Mouse (Mus musculus) megakaryocyte, embryonic 14.5 days (primary cell): ENCODE results near the gene Ppcdc. TPM values are rescaled to one million over a fixed set of nuclear protein-coding genes. Genes with fewer than 3 reads are reported as not detected.
A peak's percentile ranks its signal among the peaks of the same experiment; 100 is the strongest.

ENCODE experiments used
- H3K27me3 ChIP-seq: replicated peaks from 2 replicates; pipeline ENCODE3; 2012; ENCODE audit warnings: inconsistent platforms
- H3K36me3 ChIP-seq: replicated peaks from 2 replicates; pipeline ENCODE3; 2012; ENCODE audit warnings: low read length, inconsistent platforms, mixed read lengths
- H3K4me1 ChIP-seq: 2 replicates; pipeline ENCODE4 v1.6.1; 2012; ENCODE audit warnings: inconsistent platforms
- H3K4me3 ChIP-seq: replicated peaks from 2 replicates; pipeline ENCODE3; 2012; ENCODE audit warnings: moderate library complexity, mild to moderate bottlenecking, inconsistent platforms
- H3K9me3 ChIP-seq: 2 replicates; pipeline ENCODE4 v1.6.1; 2012; ENCODE audit warnings: inconsistent platforms
- FLI1 ChIP-seq: IDR thresholded peaks from 2 replicates; pipeline ENCODE4 v1.6.1; 2012; ENCODE audit warnings: low read length, inconsistent platforms, mixed read lengths
- GATA1 ChIP-seq: IDR thresholded peaks from 3 replicates; pipeline ENCODE4 v1.6.1; 2012; ENCODE audit warnings: mixed read lengths, low read length, inconsistent platforms, borderline replicate concordance
- polyA plus RNA-seq: library from polyadenylated mRNA; stranded (reverse); fragments of >175 nt; gene quantifications from 2 replicates; pipeline ENCODE4 v1.2.3, GENCODE M21; 2012; ENCODE audit warnings: low replicate concordance; ENCODE audit not compliant: insufficient read depth

Ppcdc gene
- polyA plus RNA-seq, 1 experiment = 20.9 TPM

GRCm38 (mm10) chr9:57360999-57361398 is 78.9 kb downstream of the Ppcdc start:
- TF ChIP-seq FLI1 (no peak), GATA1 (no peak)
- peaks cover 17% of the 10 kb centered on the region for H3K9me3 ChIP-seq

GRCm38 (mm10) chr9:57354377-57355183 is 85.3 kb downstream of the Ppcdc start:
- H3K9me3 ChIP-seq = peaks cover 37% of the 10 kb centered on the region
- no peak overlapping the region for H3K4me3 ChIP-seq
- H3K27me3 ChIP-seq = peaks cover 18% of the 10 kb centered on the region
- peaks cover 7% of the 10 kb centered on the region for H3K36me3 ChIP-seq
- TF ChIP-seq FLI1 = no peak
- TF ChIP-seq GATA1 = no peak
- H3K4me1 ChIP-seq = peaks cover 20% of the 10 kb centered on the region

More at GRCm38 (mm10) chr9:57360999-57361398, 78.9 kb downstream of the Ppcdc start:
- Histone ChIP-seq H3K27me3 (peaks cover 22% of the 10 kb centered on the region), H3K36me3 (peaks cover 6% of the 10 kb centered on the region), H3K4me1 (peaks cover 21% of the 10 kb centered on the region), H3K4me3 (no peak overlapping the region)

DNA sequence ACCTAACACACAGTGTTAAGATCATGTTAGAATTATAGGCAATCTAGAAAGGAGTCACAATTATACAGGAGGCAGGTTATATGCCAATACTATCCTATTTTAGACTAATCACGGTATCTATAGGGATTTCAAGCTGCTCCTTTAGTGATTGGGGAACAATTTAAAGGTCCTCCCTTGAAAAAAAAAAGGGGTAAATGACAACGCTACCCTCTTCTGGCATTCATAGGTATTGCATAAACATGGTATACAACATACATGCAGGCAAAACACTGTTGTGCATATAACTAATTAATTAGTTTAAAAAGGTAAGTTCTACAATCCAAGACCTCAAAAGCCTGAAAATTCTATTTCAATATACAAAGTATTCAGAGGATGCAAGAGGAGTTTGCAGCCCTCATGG is 88.6 kb downstream of the Ppcdc start:
- peaks cover 35% of the 10 kb centered on the region for H3K9me3 ChIP-seq
- peaks cover 8% of the 10 kb centered on the region for H3K36me3 ChIP-seq
- H3K4me1 ChIP-seq = peaks cover 16% of the 10 kb centered on the region
- no peak for TF ChIP-seq FLI1
- no peak for TF ChIP-seq GATA1
- H3K27me3 ChIP-seq = peaks cover 5% of the 10 kb centered on the region
- H3K4me3 ChIP-seq = no peak overlapping the region

GRCm38 (mm10) chr9:57345902-57346301 is 94.0 kb downstream of the Ppcdc start:
- Histone ChIP-seq H3K36me3 (peaks cover 3% of the 10 kb centered on the region), H3K4me1 (peaks cover 34% of the 10 kb centered on the region), H3K4me3 (no peak overlapping the region), H3K27me3 (peaks cover 5% of the 10 kb centered on the region), H3K9me3 (peaks cover 5% of the 10 kb centered on the region; the same call in 1 of the 2 replicates)
- no peak for TF ChIP-seq FLI1
- no peak for TF ChIP-seq GATA1

- Histone ChIP-seq H3K9me3 (peaks cover 5% of the 10 kb centered on the region), H3K4me3 (no peak overlapping the region), H3K27me3 (peaks cover 12% of the 10 kb centered on the region), H3K36me3 (no peaks in the 10 kb centered on the region), H3K4me1 (peaks cover 51% of the 10 kb centered on the region)
- TF ChIP-seq FLI1 (no peak), GATA1 (no peak)
Observed at GRCm38 (mm10) chr9:57343752-57344151, 96.2 kb downstream of the Ppcdc start.

GRCm38 (mm10) chr9:57342906-57343474 is 96.9 kb downstream of the Ppcdc start:
- Histone ChIP-seq H3K4me3 (peak overlapping the region; percentile 66), H3K36me3 (no peaks in the 10 kb centered on the region), H3K9me3 (peaks cover 12% of the 10 kb centered on the region), H3K4me1 (peaks cover 55% of the 10 kb centered on the region), H3K27me3 (peaks cover 17% of the 10 kb centered on the region)
- TF ChIP-seq GATA1 = no peak
- TF ChIP-seq FLI1 = no peak

DNA sequence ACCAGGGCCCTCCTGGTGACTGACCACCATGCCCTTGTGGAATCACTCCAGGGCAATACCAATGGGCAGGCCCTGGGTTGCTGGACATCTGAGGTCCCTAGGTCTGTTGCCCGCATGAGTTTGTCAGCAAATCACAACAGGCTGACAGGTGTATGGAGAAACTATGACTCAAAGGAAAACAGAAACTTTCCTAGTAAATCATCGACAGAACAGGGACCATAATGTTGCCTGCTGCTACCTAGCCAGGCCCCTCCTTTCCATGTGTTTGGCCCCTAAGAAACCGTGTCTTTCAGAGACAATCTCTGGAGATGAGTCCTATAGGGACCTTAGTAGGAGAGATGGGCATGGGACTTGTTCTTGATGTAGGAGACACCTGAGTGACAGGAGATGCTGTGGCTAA is 97.7 kb downstream of the Ppcdc start:
- TF ChIP-seq GATA1 = no peak
- TF ChIP-seq FLI1 = no peak
- H3K4me1 ChIP-seq = peaks cover 55% of the 10 kb centered on the region
- peaks cover 20% of the 10 kb centered on the region for H3K9me3 ChIP-seq
- H3K36me3 ChIP-seq = peaks cover 7% of the 10 kb centered on the region
- peaks cover 21% of the 10 kb centered on the region for H3K27me3 ChIP-seq
- no peak overlapping the region for H3K4me3 ChIP-seq

GRCm38 (mm10) chr9:57340361-57340760 is 99.6 kb downstream of the Ppcdc start:
- TF ChIP-seq FLI1 (no peak), GATA1 (no peak)
- Histone ChIP-seq H3K9me3 (peaks cover 38% of the 10 kb centered on the region), H3K27me3 (peaks cover 27% of the 10 kb centered on the region), H3K4me3 (no peak overlapping the region), H3K36me3 (peaks cover 11% of the 10 kb centered on the region), H3K4me1 (peaks cover 46% of the 10 kb centered on the region)

DNA sequence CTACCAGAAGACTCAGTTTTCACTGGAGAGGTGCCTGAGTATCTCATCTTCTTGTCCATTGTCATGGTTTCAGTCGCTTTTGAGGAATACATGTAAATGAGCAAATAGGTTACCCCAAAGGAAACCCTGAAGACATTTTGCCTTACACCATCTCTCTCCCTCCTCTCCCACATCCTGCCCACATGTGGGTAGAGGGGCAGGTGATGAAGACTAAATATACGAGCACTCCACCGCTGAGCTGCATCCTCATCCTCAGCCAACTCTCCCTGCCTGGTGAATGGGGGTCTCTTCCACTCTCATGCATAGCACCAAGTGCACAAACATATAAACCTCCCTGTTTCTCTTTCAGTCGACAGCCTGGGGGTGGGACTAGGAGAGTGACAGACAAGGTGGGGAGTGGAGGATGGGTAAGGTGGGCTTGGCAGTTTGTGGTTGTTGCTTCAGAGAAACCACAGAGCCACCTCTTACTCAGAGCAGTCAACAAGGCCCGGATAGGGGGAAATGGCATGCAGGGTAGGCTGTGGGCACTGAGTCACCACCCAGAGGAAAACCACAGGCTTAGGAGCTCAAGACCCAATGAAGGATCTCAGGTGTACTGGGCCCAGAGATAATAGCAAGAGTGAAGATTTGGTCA is 100.2 kb downstream of the Ppcdc start:
- TF ChIP-seq FLI1 = no peak
- TF ChIP-seq GATA1 = no peak
- peaks cover 43% of the 10 kb centered on the region for H3K4me1 ChIP-seq
- peak overlapping the region; percentile 78 for H3K4me3 ChIP-seq
- peaks cover 27% of the 10 kb centered on the region for H3K27me3 ChIP-seq
- peaks cover 44% of the 10 kb centered on the region for H3K9me3 ChIP-seq
- peaks cover 11% of the 10 kb centered on the region for H3K36me3 ChIP-seq

DNA sequence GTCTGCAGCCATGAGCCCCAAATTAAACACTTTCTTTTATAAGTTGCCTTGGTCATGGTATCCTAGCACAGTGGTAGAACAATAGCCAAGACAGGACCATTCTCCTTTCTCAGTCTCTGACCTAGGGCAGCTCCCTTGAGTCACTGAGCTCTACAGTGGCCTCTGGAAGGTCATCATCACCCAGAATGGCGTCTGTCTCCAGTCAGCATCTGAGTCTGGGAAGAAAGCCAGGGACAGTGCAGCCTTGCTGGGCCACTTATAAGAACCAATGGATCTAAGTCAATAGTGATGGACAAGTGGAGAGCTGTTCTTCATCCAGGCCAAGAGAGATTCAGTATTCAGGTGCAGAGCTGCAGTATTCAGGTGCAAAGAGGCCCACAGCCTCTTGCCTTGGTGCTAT is 101.2 kb downstream of the Ppcdc start:
- peaks cover 39% of the 10 kb centered on the region for H3K4me1 ChIP-seq
- H3K27me3 ChIP-seq = peaks cover 27% of the 10 kb centered on the region
- TF ChIP-seq GATA1 (no peak), FLI1 (no peak)
- H3K4me3 ChIP-seq = no peak overlapping the region
- H3K9me3 ChIP-seq = peaks cover 44% of the 10 kb centered on the region
- H3K36me3 ChIP-seq = peaks cover 11% of the 10 kb centered on the region

Other genes with a start within 250 kb of the Ppcdc start
- gene Trcg1, start 203.6 kb downstream of the Ppcdc start, polyA plus RNA-seq = not detected in 2 replicates
- gene 1700017B05Rik, start 177.5 kb downstream of the Ppcdc start, polyA plus RNA-seq = 78.6 and 106 TPM in 2 replicates
- 14.1 and 30.9 TPM in 2 replicates for gene Scamp5, start 27.9 kb upstream of the Ppcdc start, polyA plus RNA-seq
- 0.07 TPM in 1 of 2 replicates, not detected in the other for gene Rpp25, start 63.9 kb upstream of the Ppcdc start, polyA plus RNA-seq
- gene Cox5a, start 81.2 kb upstream of the Ppcdc start, polyA plus RNA-seq = 240 and 738 TPM in 2 replicates
- 4.9 TPM in 2 replicates for gene Fam219b, start 97.4 kb upstream of the Ppcdc start, polyA plus RNA-seq
- gene Mpi, start 112.6 kb upstream of the Ppcdc start, polyA plus RNA-seq = 1.6 and 4.5 TPM in 2 replicates
- 49.4 and 55.8 TPM in 2 replicates for gene Scamp2, start 120.8 kb upstream of the Ppcdc start, polyA plus RNA-seq
- 3.3 and 4.7 TPM in 2 replicates for gene Ulk3, start 149.3 kb upstream of the Ppcdc start, polyA plus RNA-seq
- gene Cplx3, start 166.2 kb upstream of the Ppcdc start, polyA plus RNA-seq = 1.1 TPM in 1 of 2 replicates, not detected in the other
- gene Lman1l, start 180.7 kb upstream of the Ppcdc start, polyA plus RNA-seq = not detected in 2 replicates
- gene Csk, start 213.5 kb upstream of the Ppcdc start, polyA plus RNA-seq = 400 and 436 TPM in 2 replicates
- not detected in 2 replicates for gene Cyp1a2, start 243.6 kb upstream of the Ppcdc start, polyA plus RNA-seq
- 1.0 TPM in 1 of 2 replicates, not detected in the other for gene Cyp1a1, start 247.8 kb upstream of the Ppcdc start, polyA plus RNA-seq